Mouse (Mus musculus): ENCODE measurements around the gene Ppef1. TPM values are rescaled to one million over a fixed set of nuclear protein-coding genes. Genes with fewer than 3 reads are reported as not detected.
A peak's percentile ranks its signal among the peaks of the same experiment; 100 is the strongest.

Gene Ppef1
- polyA plus RNA-seq, 1 experiment from 2014 or later: not detected

DNA sequence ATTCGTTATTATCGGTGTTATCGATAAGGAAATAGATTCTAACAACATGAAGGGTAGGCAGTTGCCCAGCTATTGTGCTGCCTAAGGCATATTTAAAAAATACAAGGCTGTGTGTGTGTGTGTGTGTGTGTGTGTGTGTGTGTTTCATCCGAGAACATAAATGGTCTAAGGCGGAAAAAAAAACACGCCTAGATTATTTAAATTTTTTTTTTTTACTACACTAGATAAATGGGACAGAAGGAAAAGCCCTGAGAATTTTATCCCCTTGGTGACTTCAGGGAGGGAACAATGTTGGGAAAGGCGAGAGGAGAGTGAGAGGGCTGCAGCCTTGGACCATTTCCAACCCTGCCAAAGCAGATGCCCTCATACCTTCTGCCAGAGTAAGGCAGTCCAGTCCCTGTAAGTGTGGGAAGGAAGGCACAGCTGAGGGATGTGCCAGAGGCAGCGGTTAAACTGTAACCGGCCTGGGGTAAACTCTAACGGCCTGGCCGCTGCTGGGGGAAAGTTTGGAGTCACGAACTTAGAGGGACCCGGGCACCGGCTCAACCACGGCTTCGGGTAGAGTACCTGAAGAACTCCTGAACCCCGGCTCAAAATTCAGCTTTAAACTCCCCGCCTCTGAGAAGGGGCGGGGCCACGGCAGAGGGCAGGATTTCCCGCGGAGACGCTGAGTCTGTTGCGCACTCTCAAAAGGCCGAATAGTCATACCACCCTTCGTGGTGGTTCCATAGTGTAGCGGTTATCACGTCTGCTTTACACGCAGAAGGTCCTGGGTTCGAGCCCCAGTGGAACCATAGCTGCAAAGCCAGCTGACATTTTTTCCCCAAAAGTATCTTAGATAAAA lies 30.0 kb upstream of the Ppef1 start:
- Histone ChIP-seq H3K27me3 (ENCODE audit: insufficient read depth, low read length) (no peaks in the 10 kb centered on the region), H3K4me2 (ENCODE audit: low read length) (peak overlapping the region; percentile 46), H3K9ac (ENCODE audit: low read depth, low read length) (no peak overlapping the region), H3K4me1 (replicated peaks; ENCODE audit: insufficient read depth, low read length) (no peaks in the 10 kb centered on the region), H3K9me3 (replicated peaks; ENCODE audit: low read length) (no peaks in the 10 kb centered on the region), H3K4me3 (replicated peaks; ENCODE audit: low read depth, low read length) (peak overlapping the region; percentile 38), H3K27ac (peak overlapping the region; percentile 57; the same call in 1 of the 2 replicates), H3K36me3 (ENCODE audit: insufficient read depth, low read length) (no peaks in the 10 kb centered on the region)
- 37% methylated on average over 30 of the region's 30 CpGs for whole genome bisulfite sequencing
- no peak for TF ChIP-seq CTCF (IDR thresholded peaks at IDR 0.05; ENCODE audit: low read depth)
- peak; percentile 96 for ATAC-seq (replicated peaks; ENCODE audit: low FRiP score, low read depth)
- peak; percentile 75 for DNase-seq (ENCODE audit: low spot score)

DNA sequence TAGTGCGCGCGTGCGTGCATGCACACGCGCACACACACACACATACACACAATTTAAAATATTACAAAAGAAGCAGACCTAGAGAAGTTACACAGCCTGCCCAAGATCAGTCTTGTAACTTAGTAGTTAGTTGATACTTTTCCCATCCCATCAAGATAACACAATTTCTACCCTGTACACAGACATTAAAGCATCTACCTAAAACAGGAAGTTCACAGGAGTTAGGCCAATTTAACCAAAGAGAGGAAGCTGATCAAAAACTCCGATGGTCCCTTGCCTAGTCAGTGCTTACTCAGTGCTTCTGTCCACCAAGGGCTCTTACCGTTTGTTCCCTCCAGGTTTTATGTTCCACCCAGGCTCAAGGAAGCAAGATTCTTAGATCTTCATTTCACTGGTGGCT lies 15.2 kb upstream of the Ppef1 start:
- DNase-seq (ENCODE audit: low spot score) (no peak), ATAC-seq (replicated peaks; ENCODE audit: low FRiP score, low read depth) (no peak)
- Histone ChIP-seq H3K36me3 (ENCODE audit: insufficient read depth, low read length) (no peaks in the 10 kb centered on the region), H3K4me1 (replicated peaks; ENCODE audit: insufficient read depth, low read length) (no peaks in the 10 kb centered on the region), H3K4me2 (ENCODE audit: low read length) (no peak overlapping the region), H3K9me3 (replicated peaks; ENCODE audit: low read length) (no peaks in the 10 kb centered on the region), H3K27me3 (ENCODE audit: insufficient read depth, low read length) (no peaks in the 10 kb centered on the region), H3K27ac (no peak overlapping the region), H3K4me3 (replicated peaks; ENCODE audit: low read depth, low read length) (no peak overlapping the region), H3K9ac (ENCODE audit: low read depth, low read length) (no peak overlapping the region)
- no peak for TF ChIP-seq CTCF (IDR thresholded peaks at IDR 0.05; ENCODE audit: low read depth)
- 89% methylated on average over 8 of the region's 8 CpGs for WGBS

DNA sequence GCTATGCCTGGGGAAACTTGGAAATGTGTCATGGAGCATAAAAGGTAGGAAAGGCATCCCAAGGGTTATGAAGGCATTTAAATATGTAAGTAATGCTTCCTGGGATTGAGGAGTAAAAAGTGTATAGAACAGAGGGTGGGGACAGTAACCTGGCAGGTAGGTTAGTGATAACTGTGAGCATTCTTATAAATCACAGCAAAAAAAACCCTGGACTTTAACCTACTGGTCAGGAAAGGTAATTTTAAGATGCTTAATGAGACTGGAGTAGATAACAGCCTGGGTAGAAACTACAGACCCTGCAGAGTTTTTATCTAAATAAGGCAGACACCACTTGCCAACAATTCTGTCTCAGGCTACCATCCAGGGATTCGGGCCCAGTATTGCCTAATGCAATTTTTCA lies 13.1 kb upstream of the Ppef1 start:
- DNase-seq (ENCODE audit: low spot score) (no peak), ATAC-seq (replicated peaks; ENCODE audit: low FRiP score, low read depth) (no peak)
- Histone ChIP-seq H3K36me3 (ENCODE audit: insufficient read depth, low read length) (no peaks in the 10 kb centered on the region), H3K4me1 (replicated peaks; ENCODE audit: insufficient read depth, low read length) (no peaks in the 10 kb centered on the region), H3K27me3 (ENCODE audit: insufficient read depth, low read length) (no peaks in the 10 kb centered on the region), H3K27ac (no peak overlapping the region), H3K4me3 (replicated peaks; ENCODE audit: low read depth, low read length) (no peak overlapping the region), H3K4me2 (ENCODE audit: low read length) (no peak overlapping the region), H3K9ac (ENCODE audit: low read depth, low read length) (no peak overlapping the region), H3K9me3 (replicated peaks; ENCODE audit: low read length) (no peaks in the 10 kb centered on the region)
- TF ChIP-seq CTCF (IDR thresholded peaks at IDR 0.05; ENCODE audit: low read depth): no peak
- 83% methylated on average over 1 of the region's 1 CpGs for WGBS

DNA sequence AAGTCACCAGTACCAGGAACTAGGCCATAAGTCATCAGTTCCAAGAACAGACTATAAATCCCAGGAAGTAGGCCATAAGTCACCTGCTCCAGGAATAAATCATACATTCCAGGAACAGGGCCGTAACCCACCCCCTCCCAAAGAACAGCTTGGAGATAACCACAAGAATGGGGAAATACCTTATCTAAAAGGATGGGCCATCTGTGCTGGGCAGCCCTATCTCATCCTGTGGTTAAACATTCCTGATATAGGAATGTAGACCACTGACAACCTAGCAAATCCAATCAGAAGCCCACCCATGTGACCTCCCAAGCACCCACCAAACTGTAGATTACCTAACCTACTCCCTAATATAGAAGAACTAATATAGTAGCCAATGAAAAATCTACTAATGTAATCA lies 9.8 kb upstream of the Ppef1 start:
- no peak for ATAC-seq (replicated peaks; ENCODE audit: low FRiP score, low read depth)
- no peaks in the 10 kb centered on the region for H3K9me3 ChIP-seq (replicated peaks; ENCODE audit: low read length)
- H3K27ac ChIP-seq: no peak overlapping the region
- no peaks in the 10 kb centered on the region for H3K4me1 ChIP-seq (replicated peaks; ENCODE audit: insufficient read depth, low read length)
- no peaks in the 10 kb centered on the region for H3K27me3 ChIP-seq (ENCODE audit: insufficient read depth, low read length)
- H3K4me3 ChIP-seq (replicated peaks; ENCODE audit: low read depth, low read length): no peak overlapping the region
- no peak for TF ChIP-seq CTCF (IDR thresholded peaks at IDR 0.05; ENCODE audit: low read depth)
- WGBS: 65% methylated on average over 1 of the region's 1 CpGs
- no peak overlapping the region for H3K4me2 ChIP-seq (ENCODE audit: low read length)
- no peaks in the 10 kb centered on the region for H3K36me3 ChIP-seq (ENCODE audit: insufficient read depth, low read length)
- no peak for DNase-seq (ENCODE audit: low spot score)
- no peak overlapping the region for H3K9ac ChIP-seq (ENCODE audit: low read depth, low read length)

DNA sequence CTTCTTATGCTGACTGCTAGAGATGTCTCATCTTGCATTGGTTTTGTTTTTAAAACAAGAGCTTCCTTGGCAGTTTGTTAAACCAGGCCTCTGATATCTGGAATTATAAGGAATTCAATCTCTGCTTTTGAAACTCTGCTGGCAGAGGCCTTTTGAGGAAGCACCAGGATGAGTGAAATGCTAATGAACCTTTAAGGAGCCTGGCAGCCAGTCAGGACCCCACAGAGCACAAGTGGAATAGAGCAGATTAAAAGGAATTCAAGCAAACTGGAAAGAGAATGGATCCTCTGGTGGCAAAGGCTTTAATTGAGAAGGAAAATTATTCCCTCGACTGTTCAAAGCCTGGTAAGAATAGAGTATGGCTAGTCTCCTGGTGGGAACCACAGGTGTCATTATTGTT lies 36.4 kb downstream of the Ppef1 start:
- H3K27ac ChIP-seq: no peak overlapping the region
- ATAC-seq (replicated peaks; ENCODE audit: low FRiP score, low read depth) (no peak), DNase-seq (ENCODE audit: low spot score) (no peak)
- H3K9ac ChIP-seq (ENCODE audit: low read depth, low read length): no peak overlapping the region
- WGBS: 24% methylated on average over 1 of the region's 1 CpGs
- H3K9me3 ChIP-seq (replicated peaks; ENCODE audit: low read length): no peaks in the 10 kb centered on the region
- H3K36me3 ChIP-seq (ENCODE audit: insufficient read depth, low read length): no peaks in the 10 kb centered on the region
- H3K4me2 ChIP-seq (ENCODE audit: low read length): no peak overlapping the region
- H3K27me3 ChIP-seq (ENCODE audit: insufficient read depth, low read length): no peaks in the 10 kb centered on the region
- no peak for TF ChIP-seq CTCF (IDR thresholded peaks at IDR 0.05; ENCODE audit: low read depth)
- no peak overlapping the region for H3K4me3 ChIP-seq (replicated peaks; ENCODE audit: low read depth, low read length)
- H3K4me1 ChIP-seq (replicated peaks; ENCODE audit: insufficient read depth, low read length): no peaks in the 10 kb centered on the region

DNA sequence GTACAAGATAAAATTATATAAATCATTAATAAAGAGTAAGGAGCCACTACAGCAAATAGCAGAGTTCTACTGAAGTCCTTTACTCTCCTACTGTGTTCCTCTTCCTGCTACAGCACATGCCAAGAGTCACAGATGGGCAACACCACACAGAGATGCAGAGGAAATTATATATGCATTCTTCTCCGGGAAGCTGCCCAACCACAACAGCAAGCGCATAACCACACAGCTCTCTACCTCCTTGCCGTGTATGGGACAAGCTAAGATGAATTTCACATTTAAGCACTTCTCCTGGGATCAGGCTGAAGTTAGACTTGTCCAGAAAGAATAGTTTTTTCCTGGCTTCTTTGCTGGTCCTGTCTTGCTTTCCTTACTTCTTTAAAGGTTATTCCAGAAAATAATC lies 44.0 kb downstream of the Ppef1 start:
- DNase-seq (ENCODE audit: low spot score): no peak
- Histone ChIP-seq H3K4me3 (replicated peaks; ENCODE audit: low read depth, low read length) (no peak overlapping the region), H3K4me2 (ENCODE audit: low read length) (no peak overlapping the region), H3K27ac (no peak overlapping the region), H3K36me3 (ENCODE audit: insufficient read depth, low read length) (no peaks in the 10 kb centered on the region), H3K27me3 (ENCODE audit: insufficient read depth, low read length) (no peaks in the 10 kb centered on the region), H3K9me3 (replicated peaks; ENCODE audit: low read length) (no peaks in the 10 kb centered on the region), H3K9ac (ENCODE audit: low read depth, low read length) (no peak overlapping the region), H3K4me1 (replicated peaks; ENCODE audit: insufficient read depth, low read length) (no peaks in the 10 kb centered on the region)
- 80% methylated on average over 3 of the region's 3 CpGs for WGBS
- TF ChIP-seq CTCF (IDR thresholded peaks at IDR 0.05; ENCODE audit: low read depth): no peak
- ATAC-seq (replicated peaks; ENCODE audit: low FRiP score, low read depth): no peak

All from kidney, postnatal 0 days (tissue).